Mouse (Mus musculus) heart, embryonic 13.5 days (tissue): ENCODE data around the gene Tcp11l1. TPM values are rescaled to one million over a fixed set of nuclear protein-coding genes. Genes with fewer than 3 reads are reported as not detected.

ENCODE experiments used
- ATAC-seq: fragments of 200-750 bp; cut with Nextera tagmentation; 2 replicates; pipeline ENCODE4 v1.8.0; 2017; ENCODE audit warnings: moderate TSS enrichment; ENCODE audit not compliant: insufficient number of reproducible peaks, low FRiP score, low TSS enrichment; ENCODE audit errors: extremely low read depth
- H3K27ac ChIP-seq: fragments of 300-500 bp; sonication (generic); replicated peaks from 2 replicates; pipeline ENCODE4 v1.5.1; 2015; ENCODE audit warnings: moderate library complexity, mild to moderate bottlenecking, inconsistent platforms
- H3K27me3 ChIP-seq: fragments of 300-500 bp; sonication (generic); replicated peaks from 2 replicates; pipeline ENCODE4 v1.6.1; 2015; ENCODE audit warnings: mild to moderate bottlenecking, inconsistent platforms
- H3K36me3 ChIP-seq: fragments of 300-500 bp; sonication (generic); 2 replicates; pipeline ENCODE4 v1.6.1; 2015; ENCODE audit warnings: mild to moderate bottlenecking, inconsistent platforms
- H3K4me1 ChIP-seq: fragments of 300-500 bp; sonication (generic); 2 replicates; pipeline ENCODE4 v1.6.1; 2015; ENCODE audit warnings: inconsistent platforms
- H3K4me2 ChIP-seq: fragments of 300-500 bp; sonication (generic); 2 replicates; pipeline ENCODE4 v1.6.1; 2015; ENCODE audit warnings: inconsistent platforms, mild to moderate bottlenecking, moderate library complexity
- H3K4me3 ChIP-seq: fragments of 300-500 bp; sonication (generic); 2 replicates; pipeline ENCODE4 v1.5.1; 2015; ENCODE audit warnings: moderate library complexity, mild to moderate bottlenecking, inconsistent platforms
- H3K9ac ChIP-seq: fragments of 300-500 bp; sonication (generic); 2 replicates; pipeline ENCODE4 v1.6.1; 2015; ENCODE audit warnings: inconsistent platforms, mild to moderate bottlenecking, moderate library complexity
- H3K9me3 ChIP-seq: fragments of 300-500 bp; sonication (generic); 2 replicates; pipeline ENCODE4 v1.6.1; 2016; ENCODE audit warnings: inconsistent platforms
- WGBS: fragments of 180-500 bp; shearing (Covaris S2); methylation state at CpG from one replicate; pipeline ENCODE4 v1.1.7; 2015; ENCODE audit warnings: mixed read lengths; 5-methylcytosine and 5-hydroxymethylcytosine counted together
- polyA plus RNA-seq: library from polyadenylated mRNA; unstranded; fragments of >200 nt; fragmentation: Nextera tagmentation; extraction: Ambion mirVana; gene quantifications from 2 replicates; pipeline ENCODE4 v1.2.1, GENCODE M21; 2015

The Tcp11l1 gene
- polyA plus RNA-seq, 1 experiment from 2014 or later, result 25.6 TPM

- Histone ChIP-seq H3K27ac (no peak overlapping the region), H3K4me2 (no peak overlapping the region), H3K36me3 (peaks cover 16% of the 10 kb centered on the region), H3K9ac (no peak overlapping the region), H3K9me3 (no peaks in the 10 kb centered on the region), H3K27me3 (no peaks in the 10 kb centered on the region), H3K4me1 (peaks cover 5% of the 10 kb centered on the region), H3K4me3 (no peak overlapping the region)
- ATAC-seq, result no peak
- 76% methylated on average over 3 of the region's 3 CpGs for WGBS
Observed at GRCm38 (mm10) chr2:104677326-104677725, 34.6 kb downstream of the Tcp11l1 start.

- H3K27ac ChIP-seq, result no peak overlapping the region
- no peak overlapping the region for H3K4me2 ChIP-seq
- H3K4me3 ChIP-seq, result no peak overlapping the region
- H3K9me3 ChIP-seq, result no peaks in the 10 kb centered on the region
- H3K36me3 ChIP-seq, result peaks cover 13% of the 10 kb centered on the region
- H3K27me3 ChIP-seq, result no peaks in the 10 kb centered on the region
- peaks cover 5% of the 10 kb centered on the region for H3K4me1 ChIP-seq
- no peak for ATAC-seq
- H3K9ac ChIP-seq, result no peak overlapping the region
Observed at GRCm38 (mm10) chr2:104671724-104672123, 40.2 kb downstream of the Tcp11l1 start.

- Histone ChIP-seq H3K4me1 (peaks cover 5% of the 10 kb centered on the region), H3K9me3 (no peaks in the 10 kb centered on the region), H3K36me3 (peaks cover 37% of the 10 kb centered on the region), H3K4me3 (no peak overlapping the region), H3K4me2 (no peak overlapping the region), H3K27me3 (no peaks in the 10 kb centered on the region), H3K27ac (no peak overlapping the region), H3K9ac (no peak overlapping the region)
- ATAC-seq, result no peak
- WGBS, result 82% methylated on average over 6 of the region's 6 CpGs
Observed at GRCm38 (mm10) chr2:104669122-104669804, 42.7 kb downstream of the Tcp11l1 start.

- Histone ChIP-seq H3K9ac (no peak overlapping the region), H3K4me1 (no peaks in the 10 kb centered on the region), H3K4me3 (no peak overlapping the region), H3K27ac (no peak overlapping the region), H3K36me3 (peaks cover 81% of the 10 kb centered on the region), H3K27me3 (no peaks in the 10 kb centered on the region), H3K4me2 (no peak overlapping the region), H3K9me3 (no peaks in the 10 kb centered on the region)
- no peak for ATAC-seq
- 84% methylated on average over 8 of the region's 8 CpGs for WGBS
Observed at GRCm38 (mm10) chr2:104663372-104664100, 48.4 kb downstream of the Tcp11l1 start.

GRCm38 (mm10) chr2:104658659-104659058 lies 53.3 kb downstream of the Tcp11l1 start:
- WGBS, result 87% methylated on average over 1 of the region's 1 CpGs
- H3K36me3 ChIP-seq, result peaks cover 89% of the 10 kb centered on the region

GRCm38 (mm10) chr2:104615985-104616711 lies 95.8 kb downstream of the Tcp11l1 start:
- H3K36me3 ChIP-seq, result peaks cover 39% of the 10 kb centered on the region
- no peaks in the 10 kb centered on the region for H3K4me1 ChIP-seq
- no peaks in the 10 kb centered on the region for H3K27me3 ChIP-seq
- ATAC-seq, result no peak
- no peak overlapping the region for H3K9ac ChIP-seq
- no peak overlapping the region for H3K27ac ChIP-seq
- H3K9me3 ChIP-seq, result no peaks in the 10 kb centered on the region
- WGBS, result 84% methylated on average over 4 of the region's 4 CpGs
- H3K4me3 ChIP-seq, result no peak overlapping the region
- H3K4me2 ChIP-seq, result no peak overlapping the region

More at GRCm38 (mm10) chr2:104658659-104659058, 53.3 kb downstream of the Tcp11l1 start:
- no peak for ATAC-seq
- Histone ChIP-seq H3K9ac (no peak overlapping the region), H3K9me3 (no peaks in the 10 kb centered on the region), H3K4me1 (no peaks in the 10 kb centered on the region), H3K4me2 (no peak overlapping the region), H3K27ac (no peak overlapping the region), H3K27me3 (no peaks in the 10 kb centered on the region), H3K4me3 (no peak overlapping the region)

- Histone ChIP-seq H3K4me3 (no peak overlapping the region), H3K9ac (no peak overlapping the region), H3K9me3 (no peaks in the 10 kb centered on the region), H3K4me2 (no peak overlapping the region), H3K27ac (no peak overlapping the region), H3K4me1 (no peaks in the 10 kb centered on the region), H3K27me3 (no peaks in the 10 kb centered on the region), H3K36me3 (peaks cover 41% of the 10 kb centered on the region)
- ATAC-seq, result no peak
- WGBS, result 86% methylated on average over 3 of the region's 3 CpGs
Observed at GRCm38 (mm10) chr2:104614786-104615185, 97.2 kb downstream of the Tcp11l1 start.

Other genes with a start within 250 kb of the Tcp11l1 start
- gene Hipk3, start 217.7 kb downstream of the Tcp11l1 start, polyA plus RNA-seq, result 29.9 and 30.6 TPM in 2 replicates
- 49.2 and 56.3 TPM in 2 replicates for gene Cstf3, start 121.6 kb downstream of the Tcp11l1 start, polyA plus RNA-seq
- not detected in 2 replicates for gene Pin1rt1, start 4.2 kb upstream of the Tcp11l1 start, polyA plus RNA-seq
- 3.3 and 4.6 TPM in 2 replicates for gene Depdc7, start 30.7 kb upstream of the Tcp11l1 start, polyA plus RNA-seq
- 6.4 and 6.6 TPM in 2 replicates for gene Qser1, start 104.6 kb upstream of the Tcp11l1 start, polyA plus RNA-seq
- gene Prrg4, start 137.7 kb upstream of the Tcp11l1 start, polyA plus RNA-seq, result 0.99 and 1.0 TPM in 2 replicates
- 7.6 and 8.2 TPM in 2 replicates for gene Ccdc73, start 155.6 kb upstream of the Tcp11l1 start, polyA plus RNA-seq